Mouse (Mus musculus): Measurements from ENCODE around the gene Rims4.

- TF ChIP-seq CTCF (IDR thresholded peaks at IDR 0.05; ENCODE audit: borderline replicate concordance, extremely low read depth, insufficient read depth, insufficient read length): no peak
- no peak for TF ChIP-seq POLR2A (IDR thresholded peaks at IDR 0.05; ENCODE audit: borderline replicate concordance, extremely low read depth, insufficient read depth, insufficient read length, poor library complexity, severe bottlenecking)
Measured at GRCm38 (mm10) chr2:163839519-163839918, 79.0 kb downstream of the Rims4 start.

All from brain, embryonic 14.5 days (tissue).